Mouse (Mus musculus) adipocyte (in vitro differentiated cells): ENCODE data around the gene Ptprh.

Experiments used
- DNase-seq: peaks from one replicate; pipeline ENCODE4 v3.0.0-alpha.2; 2016; ENCODE audit warnings: low spot score

Gene Ptprh

DNA sequence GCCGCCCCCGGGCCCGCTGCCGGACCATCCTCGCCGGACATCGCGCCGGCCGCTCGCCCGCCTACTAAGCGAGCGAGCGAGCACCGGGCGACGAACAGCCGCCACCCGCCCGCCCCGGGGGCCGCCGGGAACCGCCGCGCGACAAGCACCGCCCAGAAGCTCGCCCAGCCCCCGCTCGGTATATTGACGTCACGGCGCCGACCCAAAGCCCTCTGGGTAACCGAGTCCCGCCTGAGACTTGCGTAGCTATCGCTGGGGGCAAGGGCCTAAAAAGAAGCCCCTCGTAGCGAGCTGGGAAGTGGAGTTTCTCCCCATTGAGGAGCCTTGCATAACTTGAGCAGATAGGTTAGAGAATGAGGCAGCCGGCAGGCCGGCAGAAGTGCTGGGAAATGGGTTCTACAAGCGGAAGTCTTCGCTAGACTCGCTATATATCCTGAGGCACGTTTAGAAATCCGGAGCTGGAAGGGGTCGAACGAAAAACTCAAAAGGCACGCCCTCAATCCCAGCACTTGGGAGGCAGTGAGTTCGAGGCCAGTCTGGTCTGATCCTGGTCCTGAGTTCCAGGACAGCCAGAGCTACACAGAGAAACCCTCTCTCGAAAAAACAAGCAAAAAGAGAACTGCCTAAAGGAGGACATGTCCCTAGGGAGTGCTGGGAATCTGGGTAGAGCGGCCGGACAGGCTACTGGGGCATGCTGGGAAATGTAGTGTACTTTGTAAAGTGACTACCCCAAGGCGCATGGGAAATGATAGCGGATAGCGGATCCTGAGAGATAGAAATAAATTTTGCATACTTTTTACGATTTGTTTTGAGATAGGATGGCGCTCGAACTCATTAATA is 102.1 kb downstream of the Ptprh start, which contains the start of gene Ppp1r12c:
TSS of gene Ppp1r12c (minus strand) at position 123 of the 840 bp plus-strand sequence.
- DNase-seq = peak; percentile 90

DNA sequence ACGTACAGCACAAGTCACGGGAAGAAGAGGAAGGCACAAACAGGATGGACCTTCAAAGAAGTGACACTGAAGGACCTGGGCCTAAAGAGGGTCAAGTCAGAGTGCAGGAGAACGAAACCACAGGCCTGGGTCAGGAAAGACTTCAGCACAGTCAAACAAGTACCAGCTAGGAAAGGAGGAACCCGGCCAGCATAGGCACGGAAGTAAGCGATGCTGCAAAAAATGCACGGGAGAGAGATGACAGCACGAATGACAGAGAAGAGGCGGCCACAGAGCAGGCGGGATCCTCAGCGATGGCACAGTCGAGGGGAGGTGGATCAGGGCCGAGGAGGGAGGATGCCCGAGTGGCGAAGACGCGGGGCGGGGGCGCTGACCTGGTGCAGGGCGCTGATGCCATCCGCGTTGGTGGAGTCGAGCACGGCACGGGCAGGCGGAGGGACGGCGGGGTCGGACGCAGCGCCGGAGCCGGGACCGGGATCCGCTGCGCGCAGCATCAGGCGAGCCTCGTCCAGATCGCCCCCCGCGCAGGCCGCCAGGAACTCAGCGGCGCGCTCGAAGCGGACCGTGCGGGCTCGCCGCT is 102.9 kb downstream of the Ptprh start:
- peak; percentile 20 for DNase-seq

DNA sequence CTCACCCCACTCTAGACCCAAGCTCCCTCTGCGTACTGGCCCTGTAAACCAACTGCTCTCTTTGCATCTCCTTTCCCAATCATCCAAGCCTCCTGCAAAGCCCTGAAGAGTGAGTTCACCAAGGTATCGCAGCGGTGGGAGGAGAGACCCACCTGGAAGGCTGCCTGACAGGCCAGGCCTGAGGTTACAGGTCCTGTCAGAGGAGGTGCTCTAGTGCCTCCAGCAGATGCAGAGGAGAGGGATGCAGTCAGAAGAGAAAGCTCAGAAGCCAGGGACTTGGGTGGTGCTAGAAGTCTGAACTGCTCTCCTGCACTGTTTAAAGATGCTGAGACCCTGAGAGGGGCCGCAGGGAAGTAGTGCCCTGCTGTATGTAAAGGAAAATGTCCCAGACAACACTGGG is 104.8 kb downstream of the Ptprh start:
- DNase-seq = no peak
